Mouse (Mus musculus) CH12.LX (cell line): Measurements from ENCODE around the gene Olfr843. TPM values are rescaled to one million over a fixed set of nuclear protein-coding genes. Genes with fewer than 3 reads are reported as not detected.

Experiments
- DNase-seq: peaks from one replicate; pipeline ENCODE4 v3.0.0-alpha.2; 2013; ENCODE audit errors: extremely low read depth
- H3K27ac ChIP-seq: 2 replicates; pipeline ENCODE4 v1.5.1; 2012; ENCODE audit warnings: low read depth, mild to moderate bottlenecking, control low read depth, moderate library complexity; ENCODE audit not compliant: insufficient read depth
- H3K27me3 ChIP-seq: replicated peaks from 2 replicates; pipeline ENCODE3; 2012; ENCODE audit warnings: inconsistent platforms
- H3K36me3 ChIP-seq, 2 experiments: replicated peaks in 1 of 2; 2 replicates each; pipeline versions ENCODE3 to v1.6.1; 2012; ENCODE audit warnings: inconsistent platforms in 1 of 2, low read length in 1 of 2, mild to moderate bottlenecking in 1 of 2, mixed read lengths in 1 of 2, moderate library complexity in 1 of 2; ENCODE audit not compliant: control insufficient read depth in 1 of 2, insufficient read depth in 1 of 2
- H3K4me1 ChIP-seq, 2 experiments: 2 replicates each; pipeline ENCODE4 v1.6.1; 2012; ENCODE audit warnings: inconsistent platforms in 1 of 2, moderate library complexity in 1 of 2; ENCODE audit not compliant: insufficient read depth in 2 of 2, control insufficient read depth in 1 of 2
- H3K4me2 ChIP-seq: 2 replicates; pipeline ENCODE4 v1.6.1; 2012; ENCODE audit warnings: low read depth, mild to moderate bottlenecking, control low read depth; ENCODE audit not compliant: poor library complexity, insufficient read depth, severe bottlenecking
- H3K4me3 ChIP-seq, 3 experiments: fragments of 150-350 bp in 1 of 3; sonication (generic) in 1 of 3; replicated peaks in 1 of 3; 2 replicates each; pipeline versions ENCODE3 to v1.5.1; 2011 to 2012; ENCODE audit warnings: low read depth in 2 of 3, low read length in 2 of 3, mild to moderate bottlenecking in 2 of 3, moderate library complexity in 2 of 3, control low read depth in 1 of 3, improper control_type of control experiment in 1 of 3, inconsistent platforms in 1 of 3, mixed read lengths in 1 of 3; ENCODE audit not compliant: poor library complexity in 1 of 3
- H3K79me2 ChIP-seq: replicated peaks from 2 replicates; pipeline ENCODE4 v1.6.1; 2012; ENCODE audit warnings: mild to moderate bottlenecking, moderate library complexity; ENCODE audit not compliant: control insufficient read depth, poor library complexity, insufficient read depth, severe bottlenecking; ENCODE audit errors: extremely low read depth
- H3K9ac ChIP-seq: 2 replicates; pipeline ENCODE4 v1.6.1; 2012; ENCODE audit warnings: low read depth, mild to moderate bottlenecking, control low read depth, moderate library complexity; ENCODE audit not compliant: insufficient read depth
- H3K9me3 ChIP-seq: replicated peaks from 2 replicates; pipeline ENCODE3; 2012; ENCODE audit warnings: low read length, inconsistent platforms, mixed read lengths
- BHLHE40 ChIP-seq: IDR thresholded peaks from 2 replicates; pipeline ENCODE4 v1.6.1; 2011; ENCODE audit warnings: mild to moderate bottlenecking, low read depth, low read length, improper control_type of control experiment
- CHD2 ChIP-seq: IDR thresholded peaks from 2 replicates; pipeline ENCODE4 v1.6.1; 2011; ENCODE audit warnings: low read length, improper control_type of control experiment
- E2F4 ChIP-seq: IDR thresholded peaks from 2 replicates; pipeline ENCODE4 v1.6.1; 2011; ENCODE audit warnings: low read depth, low read length, improper control_type of control experiment; ENCODE audit not compliant: insufficient replicate concordance
- EP300 ChIP-seq: IDR thresholded peaks from 2 replicates; pipeline ENCODE4 v1.6.1; 2011; ENCODE audit warnings: low read length, improper control_type of control experiment
- JUN ChIP-seq: IDR thresholded peaks from 2 replicates; pipeline ENCODE4 v1.6.1; 2011; ENCODE audit warnings: low read depth, mild to moderate bottlenecking, low read length, improper control_type of control experiment, moderate library complexity; ENCODE audit not compliant: insufficient read depth
- MAZ ChIP-seq: IDR thresholded peaks from 2 replicates; pipeline ENCODE4 v1.6.1; 2012; ENCODE audit warnings: low read depth, mild to moderate bottlenecking, inconsistent platforms, low read length, improper control_type of control experiment, moderate library complexity
- NELFE ChIP-seq: IDR thresholded peaks from 2 replicates; pipeline ENCODE4 v1.6.1; 2011; ENCODE audit warnings: low read depth, low read length, improper control_type of control experiment
- PAX5 ChIP-seq: IDR thresholded peaks from 2 replicates; pipeline ENCODE4 v1.6.1; 2012; ENCODE audit warnings: low read length, inconsistent platforms, mixed read lengths
- POLR2A ChIP-seq: IDR thresholded peaks from 2 replicates; pipeline ENCODE4 v1.6.1; 2011; ENCODE audit warnings: low read depth, mild to moderate bottlenecking, improper control_type of control experiment, low read length
- POLR2AphosphoS2 ChIP-seq: IDR thresholded peaks from 2 replicates; pipeline ENCODE4 v1.6.1; 2011; ENCODE audit warnings: low read depth, low read length, improper control_type of control experiment
- RAD21 ChIP-seq: IDR thresholded peaks from 2 replicates; pipeline ENCODE4 v1.6.1; 2011; ENCODE audit warnings: low read depth, mild to moderate bottlenecking, low read length, improper control_type of control experiment, moderate library complexity
- RCOR1 ChIP-seq: conservative IDR thresholded peaks from 2 replicates; pipeline ENCODE4 v1.6.1; 2012; ENCODE audit warnings: low read depth, mild to moderate bottlenecking, inconsistent platforms, low read length, improper control_type of control experiment
- UBTF ChIP-seq: IDR thresholded peaks from 2 replicates; pipeline ENCODE4 v1.6.1; 2012; ENCODE audit warnings: low read depth, mild to moderate bottlenecking, inconsistent platforms, low read length, improper control_type of control experiment, moderate library complexity
- USF1 ChIP-seq: IDR thresholded peaks from 2 replicates; pipeline ENCODE4 v1.6.1; 2014; ENCODE audit warnings: low read depth, mild to moderate bottlenecking, inconsistent platforms, low read length, improper control_type of control experiment
- dilution Hi-C: fragments of 300-500 bp; cut with MboI; formaldehyde crosslinking; loops from 2 replicates; pipeline ENCODE4 v1.14.3; 2020; ENCODE audit warnings: low sequenced_read_pairs; ENCODE audit not compliant: extremely low pct_unique_long_range_greater_than_20kb, extremely low pct_ligation_motif_present
- in situ Hi-C: fragments of 300-500 bp; cut with MboI; formaldehyde crosslinking; loops from 3 replicates; pipeline ENCODE4 v1.14.3; 2019; ENCODE audit warnings: low sequenced_read_pairs, low pct_ligation_motif_present, low pct_unique_long_range_greater_than_20kb, mixed read lengths
- polyA plus RNA-seq: library from polyadenylated mRNA; unstranded; fragments of >175 nt; gene quantifications from 2 replicates; pipeline ENCODE4 v1.2.1, GENCODE M21; 2012; ENCODE audit warnings: low read depth; ENCODE audit not compliant: insufficient read length
- total RNA-seq, 2 experiments: library from RNA; depleted of rRNA; stranded (reverse); fragments of 300-350 nt in 1 of 2; fragments of >200 nt in 1 of 2; gene quantifications; 2 replicates each; pipeline ENCODE4 v1.2.3; 2012 to 2014

The Olfr843 gene
- not detected in 2 replicates for total RNA-seq (2012; rRNA removed)
- total RNA-seq (2014; rRNA removed): not detected in 2 replicates
- polyA plus RNA-seq: not detected in 2 replicates

GRCm38 (mm10) chr9:19251887-19252286 is at the start of gene Olfr843:
Gene Olfr843 (minus strand): TSS chr9:19251987.
- dilution Hi-C loops (no loop called here), in situ Hi-C loops (no loop called here)
- no peaks in the 10 kb centered on the region for H3K79me2 ChIP-seq
- H3K9ac ChIP-seq: no peak within 1 kb of the TSS
- no peaks in the 10 kb centered on the region for H3K27me3 ChIP-seq
- H3K27ac ChIP-seq: no peak within 1 kb of the TSS
- H3K4me3 ChIP-seq: no peak within 1 kb of the TSS
- DNase-seq: no peak
- TF ChIP-seq USF1 (no peak), RAD21 (no peak), RCOR1 (no peak), PAX5 (no peak), UBTF (no peak), CHD2 (no peak), MAZ (no peak), E2F4 (no peak), EP300 (no peak), POLR2A (no peak), BHLHE40 (no peak), JUN (no peak), NELFE (no peak), POLR2AphosphoS2 (no peak)
- no peaks in the 10 kb centered on the region for H3K4me1 ChIP-seq
- H3K36me3 ChIP-seq: no peaks in the 10 kb centered on the region
- no peak within 1 kb of the TSS for H3K4me2 ChIP-seq
- H3K9me3 ChIP-seq: no peaks in the 10 kb centered on the region

Other genes starting within 250 kb of the Olfr843 start
- gene Olfr835, start 219.3 kb downstream of the Olfr843 start, total RNA-seq (2012; rRNA removed): not detected in 2 replicates
- gene Olfr835, start 219.3 kb downstream of the Olfr843 start, total RNA-seq (2014; rRNA removed): not detected in 2 replicates
- gene Olfr835, start 219.3 kb downstream of the Olfr843 start, polyA plus RNA-seq: not detected in 2 replicates
- gene Olfr836, start 131.6 kb downstream of the Olfr843 start, total RNA-seq (2012; rRNA removed): not detected in 2 replicates
- gene Olfr836, start 131.6 kb downstream of the Olfr843 start, total RNA-seq (2014; rRNA removed): not detected in 2 replicates
- gene Olfr836, start 131.6 kb downstream of the Olfr843 start, polyA plus RNA-seq: not detected in 2 replicates
- gene Olfr837, start 115.7 kb downstream of the Olfr843 start, total RNA-seq (2012; rRNA removed): not detected in 2 replicates
- gene Olfr837, start 115.7 kb downstream of the Olfr843 start, total RNA-seq (2014; rRNA removed): not detected in 2 replicates
- not detected in 2 replicates for gene Olfr837, start 115.7 kb downstream of the Olfr843 start, polyA plus RNA-seq
- under 0.01 TPM in 1 of 2 replicates, not detected in the other for gene Olfr839-ps1, start 74.7 kb downstream of the Olfr843 start, total RNA-seq (2012; rRNA removed)
- not detected in 2 replicates for gene Olfr839-ps1, start 74.7 kb downstream of the Olfr843 start, total RNA-seq (2014; rRNA removed)
- not detected in 2 replicates for gene Olfr839-ps1, start 74.7 kb downstream of the Olfr843 start, polyA plus RNA-seq
- not detected in 2 replicates for gene Olfr844, start 64.4 kb upstream of the Olfr843 start, total RNA-seq (2012; rRNA removed)
- not detected in 2 replicates for gene Olfr844, start 64.4 kb upstream of the Olfr843 start, total RNA-seq (2014; rRNA removed)
- not detected in 2 replicates for gene Olfr844, start 64.4 kb upstream of the Olfr843 start, polyA plus RNA-seq
- gene Olfr845, start 84.5 kb upstream of the Olfr843 start, total RNA-seq (2012; rRNA removed): not detected in 2 replicates
- gene Olfr845, start 84.5 kb upstream of the Olfr843 start, total RNA-seq (2014; rRNA removed): not detected in 2 replicates
- gene Olfr845, start 84.5 kb upstream of the Olfr843 start, polyA plus RNA-seq: not detected in 2 replicates
- gene Olfr846, start 112.0 kb upstream of the Olfr843 start, total RNA-seq (2012; rRNA removed): not detected in 2 replicates
- gene Olfr846, start 112.0 kb upstream of the Olfr843 start, total RNA-seq (2014; rRNA removed): not detected in 2 replicates
- not detected in 2 replicates for gene Olfr846, start 112.0 kb upstream of the Olfr843 start, polyA plus RNA-seq
- gene Olfr847, start 126.7 kb upstream of the Olfr843 start, total RNA-seq (2012; rRNA removed): not detected in 2 replicates
- gene Olfr847, start 126.7 kb upstream of the Olfr843 start, total RNA-seq (2014; rRNA removed): not detected in 2 replicates
- not detected in 2 replicates for gene Olfr847, start 126.7 kb upstream of the Olfr843 start, polyA plus RNA-seq
- gene Olfr849, start 188.3 kb upstream of the Olfr843 start, total RNA-seq (2012; rRNA removed): not detected in 2 replicates
- gene Olfr849, start 188.3 kb upstream of the Olfr843 start, total RNA-seq (2014; rRNA removed): not detected in 2 replicates
- not detected in 2 replicates for gene Olfr849, start 188.3 kb upstream of the Olfr843 start, polyA plus RNA-seq
- not detected in 2 replicates for gene Olfr850, start 226.3 kb upstream of the Olfr843 start, total RNA-seq (2012; rRNA removed)
- gene Olfr850, start 226.3 kb upstream of the Olfr843 start, total RNA-seq (2014; rRNA removed): not detected in 2 replicates
- gene Olfr850, start 226.3 kb upstream of the Olfr843 start, polyA plus RNA-seq: not detected in 2 replicates
- not detected in 2 replicates for gene Olfr851, start 241.3 kb upstream of the Olfr843 start, total RNA-seq (2012; rRNA removed)
- gene Olfr851, start 241.3 kb upstream of the Olfr843 start, total RNA-seq (2014; rRNA removed): not detected in 2 replicates
- not detected in 2 replicates for gene Olfr851, start 241.3 kb upstream of the Olfr843 start, polyA plus RNA-seq